Mouse (Mus musculus) forebrain, embryonic 12.5 days (tissue): ENCODE data around the gene Cpeb1. TPM values are rescaled to one million over a fixed set of nuclear protein-coding genes. Genes with fewer than 3 reads are reported as not detected.

ENCODE experiments used
- ATAC-seq: fragments of 200-750 bp; cut with Nextera tagmentation; 2 replicates; pipeline ENCODE4 v1.8.0; 2017; ENCODE audit warnings: moderate TSS enrichment; ENCODE audit not compliant: low FRiP score
- H3K27ac ChIP-seq: fragments of 300-500 bp; sonication (generic); 2 replicates; pipeline ENCODE4 v1.5.1; 2016; ENCODE audit warnings: mild to moderate bottlenecking
- H3K27me3 ChIP-seq: fragments of 300-500 bp; sonication (generic); 2 replicates; pipeline ENCODE4 v1.6.1; 2016; ENCODE audit warnings: mild to moderate bottlenecking
- H3K36me3 ChIP-seq: fragments of 300-500 bp; sonication (generic); replicated peaks from 2 replicates; pipeline ENCODE4 v1.6.1; 2016; ENCODE audit warnings: mild to moderate bottlenecking
- H3K4me1 ChIP-seq: fragments of 300-500 bp; sonication (generic); 2 replicates; pipeline ENCODE4 v1.6.1; 2016
- H3K4me2 ChIP-seq: fragments of 300-500 bp; sonication (generic); 2 replicates; pipeline ENCODE4 v1.6.1; 2016; ENCODE audit warnings: mild to moderate bottlenecking, moderate library complexity
- H3K4me3 ChIP-seq: fragments of 300-500 bp; sonication (generic); replicated peaks from 2 replicates; pipeline ENCODE4 v1.5.1; 2016; ENCODE audit warnings: mild to moderate bottlenecking
- H3K9ac ChIP-seq: fragments of 300-500 bp; sonication (generic); 2 replicates; pipeline ENCODE4 v1.6.1; 2016; ENCODE audit warnings: mild to moderate bottlenecking
- H3K9me3 ChIP-seq: fragments of 300-500 bp; sonication (generic); 2 replicates; pipeline ENCODE4 v1.6.1; 2016
- WGBS: fragments of 180-500 bp; shearing (Covaris S2); methylation state at CpG from one replicate; pipeline ENCODE4 v1.1.7; 2016; 5-methylcytosine and 5-hydroxymethylcytosine counted together
- polyA plus RNA-seq: library from polyadenylated mRNA; unstranded; fragments of >200 nt; fragmentation: Nextera tagmentation; extraction: Ambion mirVana; gene quantifications from 2 replicates; pipeline ENCODE4 v1.2.1, GENCODE M21; 2016

The Cpeb1 gene
- polyA plus RNA-seq, 1 experiment from 2014 or later, result 1.5 TPM

- peaks cover 12% of the 10 kb centered on the region; the same call in 1 of the 2 replicates for H3K36me3 ChIP-seq
- 79% methylated on average over 9 of the region's 9 CpGs for WGBS
- ATAC-seq, result no peak
Observed at GRCm38 (mm10) chr7:81464906-81465450, 9.7 kb upstream of the Cpeb1 start.

GRCm38 (mm10) chr7:81464116-81464515, 8.9 kb upstream of the Cpeb1 start:
- Histone ChIP-seq H3K36me3 (peaks cover 12% of the 10 kb centered on the region; the same call in 1 of the 2 replicates), H3K27ac (no peak overlapping the region), H3K4me1 (no peaks in the 10 kb centered on the region), H3K9ac (no peak overlapping the region), H3K27me3 (peaks cover 20% of the 10 kb centered on the region; the same call in 1 of the 2 replicates), H3K4me3 (no peak overlapping the region), H3K9me3 (no peaks in the 10 kb centered on the region), H3K4me2 (no peak overlapping the region)
- 6% methylated on average over 4 of the region's 4 CpGs for WGBS
- ATAC-seq, result no peak

More at GRCm38 (mm10) chr7:81464906-81465450, 9.7 kb upstream of the Cpeb1 start:
- 0 out of 2 replicates have a peak, but pooled peaks cover 14% of the 10 kb centered on the region for H3K27me3 ChIP-seq
- no peaks in the 10 kb centered on the region for H3K9me3 ChIP-seq
- no peaks in the 10 kb centered on the region for H3K4me1 ChIP-seq
- H3K9ac ChIP-seq, result no peak overlapping the region
- H3K27ac ChIP-seq, result no peak overlapping the region
- no peak overlapping the region for H3K4me2 ChIP-seq
- H3K4me3 ChIP-seq, result no peak overlapping the region

GRCm38 (mm10) chr7:81462815-81463214, 7.5 kb upstream of the Cpeb1 start:
- no peak for ATAC-seq
- H3K27me3 ChIP-seq, result peaks cover 33% of the 10 kb centered on the region
- no peaks in the 10 kb centered on the region for H3K9me3 ChIP-seq
- no peak overlapping the region for H3K27ac ChIP-seq
- no peaks in the 10 kb centered on the region for H3K4me1 ChIP-seq
- peaks cover 12% of the 10 kb centered on the region; the same call in 1 of the 2 replicates for H3K36me3 ChIP-seq
- 81% methylated on average over 3 of the region's 3 CpGs for WGBS
- no peak overlapping the region for H3K9ac ChIP-seq
- no peak overlapping the region for H3K4me3 ChIP-seq
- no peak overlapping the region for H3K4me2 ChIP-seq

- Histone ChIP-seq H3K27ac (no peak overlapping the region), H3K9ac (peak overlapping the region; percentile 49), H3K4me2 (peak overlapping the region; percentile 86), H3K36me3 (no peaks in the 10 kb centered on the region), H3K4me3 (peak overlapping the region; percentile 55), H3K4me1 (peaks cover 28% of the 10 kb centered on the region), H3K9me3 (no peaks in the 10 kb centered on the region), H3K27me3 (peaks cover 77% of the 10 kb centered on the region)
- 1% methylated on average over 59 of the region's 87 CpGs for WGBS
- peak; percentile 79 for ATAC-seq
Observed at GRCm38 (mm10) chr7:81454331-81455039, 780 bp downstream of the Cpeb1 start.

GRCm38 (mm10) chr7:81453443-81454274, 1.6 kb downstream of the Cpeb1 start:
- ATAC-seq, result peak; percentile 55
- 5% methylated on average over 70 of the region's 84 CpGs for WGBS
- Histone ChIP-seq H3K9ac (peak overlapping the region; percentile 49; the same call in 1 of the 2 replicates), H3K4me3 (peak overlapping the region; percentile 55), H3K4me1 (peaks cover 28% of the 10 kb centered on the region), H3K9me3 (no peaks in the 10 kb centered on the region), H3K36me3 (no peaks in the 10 kb centered on the region), H3K4me2 (peak overlapping the region; percentile 86), H3K27me3 (peaks cover 69% of the 10 kb centered on the region), H3K27ac (no peak overlapping the region)

- peak; percentile 51 for ATAC-seq
- Histone ChIP-seq H3K27ac (no peak overlapping the region), H3K9ac (0 out of 2 replicates have a peak overlapping the region, but pooled peaks have one; percentile 49), H3K9me3 (no peaks in the 10 kb centered on the region), H3K4me2 (peak overlapping the region; percentile 86), H3K27me3 (peaks cover 62% of the 10 kb centered on the region), H3K4me1 (peaks cover 28% of the 10 kb centered on the region), H3K36me3 (no peaks in the 10 kb centered on the region), H3K4me3 (peak overlapping the region; percentile 55)
- WGBS, result 4% methylated on average over 21 of the region's 21 CpGs
Observed at GRCm38 (mm10) chr7:81452971-81453441, 2.3 kb downstream of the Cpeb1 start.

GRCm38 (mm10) chr7:81398957-81399356, 56.3 kb downstream of the Cpeb1 start:
- H3K36me3 ChIP-seq, result no peaks in the 10 kb centered on the region
- no peak for ATAC-seq
- WGBS, result 56% methylated on average over 2 of the region's 2 CpGs
- no peak overlapping the region for H3K4me3 ChIP-seq
- no peaks in the 10 kb centered on the region for H3K4me1 ChIP-seq
- H3K4me2 ChIP-seq, result no peak overlapping the region
- H3K9me3 ChIP-seq, result no peaks in the 10 kb centered on the region
- no peak overlapping the region for H3K9ac ChIP-seq
- no peaks in the 10 kb centered on the region for H3K27me3 ChIP-seq
- no peak overlapping the region for H3K27ac ChIP-seq

- Histone ChIP-seq H3K9ac (no peak overlapping the region), H3K27me3 (no peaks in the 10 kb centered on the region), H3K27ac (no peak overlapping the region), H3K4me3 (no peak overlapping the region), H3K36me3 (no peaks in the 10 kb centered on the region), H3K9me3 (no peaks in the 10 kb centered on the region), H3K4me1 (no peaks in the 10 kb centered on the region), H3K4me2 (no peak overlapping the region)
- WGBS, result 87% methylated on average over 1 of the region's 1 CpGs
- no peak for ATAC-seq
Observed at GRCm38 (mm10) chr7:81379363-81379762, 75.9 kb downstream of the Cpeb1 start.

- Histone ChIP-seq H3K4me3 (peak overlapping the region; percentile 15; the same call in 1 of the 2 replicates), H3K27ac (no peak overlapping the region), H3K36me3 (no peaks in the 10 kb centered on the region), H3K9me3 (no peaks in the 10 kb centered on the region), H3K4me2 (peak overlapping the region; percentile 48), H3K9ac (no peak overlapping the region; the same call in 1 of the 2 replicates), H3K27me3 (peaks cover 7% of the 10 kb centered on the region; the same call in 1 of the 2 replicates), H3K4me1 (peaks cover 12% of the 10 kb centered on the region)
- WGBS, result 4% methylated on average over 13 of the region's 13 CpGs
- ATAC-seq, result peak; percentile 88
Observed at GRCm38 (mm10) chr7:81372337-81372920, 82.8 kb downstream of the Cpeb1 start.

GRCm38 (mm10) chr7:81371811-81372210, 83.5 kb downstream of the Cpeb1 start:
- no peaks in the 10 kb centered on the region for H3K36me3 ChIP-seq
- no peak overlapping the region for H3K9ac ChIP-seq
- peaks cover 7% of the 10 kb centered on the region; the same call in 1 of the 2 replicates for H3K27me3 ChIP-seq
- peak overlapping the region; percentile 48 for H3K4me2 ChIP-seq
- no peaks in the 10 kb centered on the region for H3K9me3 ChIP-seq
- WGBS, result 13% methylated on average over 5 of the region's 5 CpGs
- 0 out of 2 replicates have a peak, but pooled peaks have one; percentile 33 for ATAC-seq
- no peak overlapping the region for H3K4me3 ChIP-seq
- no peak overlapping the region for H3K27ac ChIP-seq
- peaks cover 12% of the 10 kb centered on the region for H3K4me1 ChIP-seq

GRCm38 (mm10) chr7:81369724-81370123, 85.5 kb downstream of the Cpeb1 start:
- Histone ChIP-seq H3K36me3 (no peaks in the 10 kb centered on the region), H3K4me3 (no peak overlapping the region), H3K9ac (no peak overlapping the region), H3K9me3 (no peaks in the 10 kb centered on the region), H3K4me2 (no peak overlapping the region), H3K27me3 (peaks cover 7% of the 10 kb centered on the region; the same call in 1 of the 2 replicates), H3K4me1 (peaks cover 12% of the 10 kb centered on the region), H3K27ac (no peak overlapping the region)
- 66% methylated on average over 3 of the region's 3 CpGs for WGBS
- ATAC-seq, result no peak
